Mouse (Mus musculus) midbrain, embryonic 10.5 days (tissue): ENCODE results near the gene Snx22. TPM values are rescaled to one million over a fixed set of nuclear protein-coding genes. Genes with fewer than 3 reads are reported as not detected.

Experiments used
- DNase-seq: peaks from one replicate; pipeline ENCODE4 v3.0.0-alpha.2; 2017; ENCODE audit warnings: low spot score
- H3K27ac ChIP-seq: fragments of 300-500 bp; sonication (generic); replicated peaks from 2 replicates; pipeline ENCODE4 v1.5.1; 2016; ENCODE audit warnings: mild to moderate bottlenecking
- H3K27me3 ChIP-seq: fragments of 300-500 bp; sonication (generic); 2 replicates; pipeline ENCODE4 v1.6.1; 2016; ENCODE audit warnings: low read depth, mild to moderate bottlenecking; ENCODE audit not compliant: poor library complexity, severe bottlenecking
- H3K36me3 ChIP-seq: fragments of 300-500 bp; sonication (generic); 2 replicates; pipeline ENCODE4 v1.6.1; 2016; ENCODE audit warnings: mild to moderate bottlenecking, moderate library complexity
- H3K4me1 ChIP-seq: fragments of 300-500 bp; sonication (generic); 2 replicates; pipeline ENCODE4 v1.6.1; 2016
- H3K4me3 ChIP-seq: fragments of 300-500 bp; sonication (generic); 2 replicates; pipeline ENCODE4 v1.5.1; 2016; ENCODE audit warnings: mild to moderate bottlenecking, moderate library complexity
- H3K9me3 ChIP-seq: fragments of 300-500 bp; sonication (generic); replicated peaks from 2 replicates; pipeline ENCODE4 v1.6.1; 2016; ENCODE audit warnings: mild to moderate bottlenecking
- WGBS: fragments of 180-500 bp; shearing (Covaris S2); methylation state at CpG from one replicate; pipeline ENCODE4 v1.1.7; 2016; 5-methylcytosine and 5-hydroxymethylcytosine counted together
- polyA plus RNA-seq: library from polyadenylated mRNA; unstranded; fragments of >200 nt; fragmentation: Nextera tagmentation; extraction: Ambion mirVana; gene quantifications from 2 replicates; pipeline ENCODE4 v1.2.1, GENCODE M21; 2016

The Snx22 gene
- 2.7 and 3.7 TPM in 2 replicates for polyA plus RNA-seq

DNA sequence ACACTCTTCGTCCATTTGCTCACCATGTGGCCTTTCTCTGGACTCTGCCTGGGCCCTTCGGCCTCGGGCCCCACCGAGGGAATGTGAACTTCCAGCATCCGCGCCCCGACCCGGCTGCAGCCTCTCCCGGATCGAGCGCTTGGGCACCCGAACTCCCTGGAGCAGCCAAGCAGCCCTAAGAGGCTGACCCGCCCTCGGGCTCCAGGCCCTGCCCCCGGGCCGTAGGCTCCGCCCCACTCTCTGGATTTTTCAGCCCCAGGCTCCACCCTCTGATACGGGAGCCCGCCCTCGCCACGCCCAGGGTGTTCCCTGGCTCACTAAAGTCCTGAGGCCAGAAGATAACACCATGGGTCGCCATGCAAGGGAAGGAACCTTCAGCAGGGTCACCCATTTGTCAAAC lies at the start of gene Snx22:
Gene Snx22, minus strand, starts transcription at position 137 of the 400 bp plus-strand sequence.
- DNase-seq, result peak; percentile 79
- Histone ChIP-seq H3K27me3 (peaks cover 54% of the 10 kb centered on the region), H3K9me3 (no peaks in the 10 kb centered on the region; the same call in 1 of the 2 replicates), H3K4me1 (peaks cover 19% of the 10 kb centered on the region), H3K4me3 (peak within 1 kb of the TSS; percentile 68), H3K27ac (peak within 1 kb of the TSS; percentile 68), H3K36me3 (peaks cover 28% of the 10 kb centered on the region)
- WGBS, result under 1% methylated on average over 22 of the region's 22 CpGs

GRCm38 (mm10) chr9:66116890-66117289 lies 47.4 kb upstream of the Snx22 start:
- no peaks in the 10 kb centered on the region for H3K27me3 ChIP-seq
- DNase-seq, result no peak
- H3K9me3 ChIP-seq, result no peaks in the 10 kb centered on the region
- H3K27ac ChIP-seq, result peak overlapping the region; percentile 28; the same call in 1 of the 2 replicates
- 71% methylated on average over 8 of the region's 8 CpGs for WGBS
- no peak overlapping the region for H3K4me3 ChIP-seq
- H3K36me3 ChIP-seq, result peaks cover 48% of the 10 kb centered on the region
- peaks cover 6% of the 10 kb centered on the region; the same call in 1 of the 2 replicates for H3K4me1 ChIP-seq

DNA sequence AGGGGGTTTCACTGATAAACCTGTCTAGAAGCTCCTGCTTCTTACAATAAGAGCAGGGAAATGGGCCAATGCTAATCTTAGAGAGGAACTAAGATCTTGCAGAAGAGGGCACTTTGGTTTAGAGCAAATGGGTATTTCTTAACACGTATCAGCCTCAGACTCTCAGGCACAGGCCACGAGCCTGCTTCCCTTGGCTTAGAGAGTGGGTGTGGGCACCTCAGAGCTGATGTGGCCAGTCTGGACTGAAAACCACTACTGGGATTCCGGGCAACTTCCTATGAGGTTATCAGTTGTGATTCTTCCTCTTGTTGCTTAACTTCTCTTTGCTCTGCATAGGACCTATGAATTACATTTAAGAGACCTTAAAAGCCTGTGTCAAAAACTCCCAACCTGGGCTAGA lies 44.8 kb upstream of the Snx22 start:
- no peak for DNase-seq
- 89% methylated on average over 3 of the region's 3 CpGs for WGBS

GRCm38 (mm10) chr9:66110611-66111379 lies 41.3 kb upstream of the Snx22 start:
- peak overlapping the region; percentile 69 for H3K27ac ChIP-seq
- H3K9me3 ChIP-seq, result no peaks in the 10 kb centered on the region
- WGBS, result 47% methylated on average over 8 of the region's 8 CpGs
- peaks cover 84% of the 10 kb centered on the region for H3K36me3 ChIP-seq
- H3K4me3 ChIP-seq, result no peak overlapping the region
- no peaks in the 10 kb centered on the region for H3K27me3 ChIP-seq
- H3K4me1 ChIP-seq, result peaks cover 17% of the 10 kb centered on the region
- DNase-seq, result no peak

More for the DNA sequence above, 44.8 kb upstream of the Snx22 start:
- Histone ChIP-seq H3K36me3 (peaks cover 66% of the 10 kb centered on the region), H3K4me3 (no peak overlapping the region), H3K4me1 (peaks cover 23% of the 10 kb centered on the region), H3K27me3 (no peaks in the 10 kb centered on the region), H3K27ac (no peak overlapping the region), H3K9me3 (no peaks in the 10 kb centered on the region)

GRCm38 (mm10) chr9:66110126-66110525 lies 40.6 kb upstream of the Snx22 start:
- H3K27me3 ChIP-seq, result no peaks in the 10 kb centered on the region
- peak overlapping the region; percentile 69 for H3K27ac ChIP-seq
- no peak for DNase-seq
- no peaks in the 10 kb centered on the region for H3K9me3 ChIP-seq
- peaks cover 85% of the 10 kb centered on the region for H3K36me3 ChIP-seq
- peaks cover 17% of the 10 kb centered on the region for H3K4me1 ChIP-seq
- H3K4me3 ChIP-seq, result no peak overlapping the region
- WGBS, result 62% methylated on average over 8 of the region's 8 CpGs

GRCm38 (mm10) chr9:66109574-66109973 lies 40.1 kb upstream of the Snx22 start:
- no peak overlapping the region for H3K4me3 ChIP-seq
- H3K27ac ChIP-seq, result no peak overlapping the region
- H3K36me3 ChIP-seq, result peaks cover 85% of the 10 kb centered on the region
- H3K9me3 ChIP-seq, result no peaks in the 10 kb centered on the region
- no peaks in the 10 kb centered on the region for H3K27me3 ChIP-seq
- 98% methylated on average over 1 of the region's 1 CpGs for WGBS
- peaks cover 17% of the 10 kb centered on the region for H3K4me1 ChIP-seq
- DNase-seq, result no peak

GRCm38 (mm10) chr9:66105168-66105567 lies 35.6 kb upstream of the Snx22 start:
- no peaks in the 10 kb centered on the region for H3K27me3 ChIP-seq
- no peak overlapping the region for H3K4me3 ChIP-seq
- no peaks in the 10 kb centered on the region for H3K9me3 ChIP-seq
- peaks cover 97% of the 10 kb centered on the region for H3K36me3 ChIP-seq
- DNase-seq, result no peak
- peaks cover 3% of the 10 kb centered on the region for H3K4me1 ChIP-seq
- WGBS, result 92% methylated on average over 8 of the region's 8 CpGs
- no peak overlapping the region for H3K27ac ChIP-seq

GRCm38 (mm10) chr9:66104601-66105000 lies 35.1 kb upstream of the Snx22 start:
- no peak for DNase-seq
- Histone ChIP-seq H3K4me3 (no peak overlapping the region), H3K36me3 (peaks cover 99% of the 10 kb centered on the region), H3K27ac (no peak overlapping the region), H3K9me3 (no peaks in the 10 kb centered on the region), H3K27me3 (no peaks in the 10 kb centered on the region), H3K4me1 (no peaks in the 10 kb centered on the region)
- 99% methylated on average over 4 of the region's 4 CpGs for WGBS

DNA sequence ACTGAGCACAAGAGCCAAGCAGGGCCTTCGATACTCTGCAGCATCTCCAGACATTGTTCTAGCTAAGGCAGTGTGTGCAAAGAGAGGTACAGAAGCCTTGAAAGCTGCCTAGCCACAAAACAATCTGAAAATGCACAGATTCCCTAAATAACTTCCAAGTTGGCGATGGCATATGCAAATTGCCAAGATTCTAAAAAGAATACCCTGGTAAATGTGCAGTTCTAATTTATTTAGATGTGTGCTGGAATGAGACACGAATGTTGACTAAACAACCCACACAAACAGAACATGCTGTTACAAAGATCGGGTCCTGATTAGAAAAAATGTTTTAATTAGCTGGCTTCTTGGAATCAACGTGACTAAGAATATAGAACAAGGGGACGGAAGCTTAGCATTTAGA lies 33.1 kb upstream of the Snx22 start:
- peaks cover 98% of the 10 kb centered on the region for H3K36me3 ChIP-seq
- no peaks in the 10 kb centered on the region for H3K9me3 ChIP-seq
- no peak overlapping the region for H3K27ac ChIP-seq
- H3K4me3 ChIP-seq, result no peak overlapping the region
- no peaks in the 10 kb centered on the region for H3K4me1 ChIP-seq
- WGBS, result 91% methylated on average over 6 of the region's 6 CpGs
- no peaks in the 10 kb centered on the region for H3K27me3 ChIP-seq
- no peak for DNase-seq

DNA sequence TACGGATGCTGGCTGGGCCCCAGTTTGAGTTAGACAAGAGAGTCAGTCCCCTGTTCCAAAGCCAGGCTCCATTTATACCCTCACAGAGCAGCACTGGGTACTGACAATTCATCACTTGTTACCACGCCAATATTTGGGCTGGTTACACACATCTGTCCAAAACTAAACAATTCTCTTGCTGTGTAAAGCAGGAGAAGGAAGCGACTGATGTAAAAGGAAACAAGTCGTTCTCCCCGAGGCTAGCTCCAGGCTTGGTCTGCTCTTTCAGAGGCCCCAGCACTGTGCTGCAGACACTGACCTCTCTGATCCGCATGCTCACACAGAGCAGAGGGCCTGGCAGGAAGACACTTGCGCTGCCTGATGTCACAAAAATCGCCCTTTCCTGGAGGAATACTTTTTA lies 32.1 kb upstream of the Snx22 start:
- Histone ChIP-seq H3K4me1 (no peaks in the 10 kb centered on the region), H3K4me3 (no peak overlapping the region), H3K27me3 (no peaks in the 10 kb centered on the region), H3K9me3 (no peaks in the 10 kb centered on the region), H3K27ac (no peak overlapping the region), H3K36me3 (peaks cover 99% of the 10 kb centered on the region)
- DNase-seq, result no peak
- 86% methylated on average over 8 of the region's 8 CpGs for WGBS

- H3K36me3 ChIP-seq, result peaks cover 99% of the 10 kb centered on the region
Observed at GRCm38 (mm10) chr9:66092664-66093063, 23.1 kb upstream of the Snx22 start.

DNA sequence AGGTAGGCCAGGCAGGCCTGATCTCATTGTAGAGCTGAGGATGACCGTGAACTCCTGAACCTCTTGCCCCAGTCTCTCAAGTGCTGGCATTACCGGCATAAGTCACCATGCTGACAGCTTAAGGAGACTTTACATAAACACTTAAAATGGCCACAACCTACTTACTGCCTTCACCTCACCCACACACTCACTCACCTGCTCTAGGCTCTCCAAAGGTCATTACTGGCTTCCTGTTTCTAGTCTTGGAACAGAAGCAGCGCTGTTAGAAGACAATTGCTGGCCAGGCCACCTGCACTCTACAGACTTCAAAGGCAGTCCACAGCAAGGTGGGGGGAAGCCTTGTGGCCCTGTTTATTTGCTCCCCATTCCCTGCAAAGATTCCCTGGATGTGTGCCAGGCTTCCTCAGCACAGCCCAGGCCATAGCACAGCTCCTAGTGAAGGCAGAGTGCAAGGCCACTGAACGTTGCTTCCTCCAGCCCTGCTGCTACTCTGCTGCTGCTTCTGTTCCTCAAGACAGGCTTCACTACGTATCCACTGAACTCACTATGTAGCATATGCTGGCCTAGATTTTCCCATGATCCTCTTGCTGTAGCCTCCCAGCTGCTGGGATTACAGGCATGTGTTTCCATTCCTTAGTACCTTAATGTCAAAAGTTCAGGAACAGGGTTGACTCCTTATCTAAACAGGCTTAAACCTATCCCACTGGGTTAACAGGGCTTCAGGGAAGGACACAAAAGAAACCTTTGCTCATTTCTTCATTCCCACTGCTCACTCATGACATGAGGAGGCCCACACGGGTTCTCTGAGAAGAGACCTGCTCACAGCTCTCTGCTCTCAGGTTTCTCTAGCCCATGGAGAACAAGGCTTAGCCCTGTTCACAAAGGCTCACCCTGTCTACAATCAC lies 22.1 kb upstream of the Snx22 start:
- peaks cover 99% of the 10 kb centered on the region for H3K36me3 ChIP-seq
- H3K9me3 ChIP-seq, result no peaks in the 10 kb centered on the region
- H3K27ac ChIP-seq, result no peak overlapping the region
- WGBS, result 85% methylated on average over 6 of the region's 6 CpGs
- no peaks in the 10 kb centered on the region for H3K4me1 ChIP-seq
- DNase-seq, result no peak
- H3K4me3 ChIP-seq, result no peak overlapping the region
- no peaks in the 10 kb centered on the region for H3K27me3 ChIP-seq

More at GRCm38 (mm10) chr9:66092664-66093063, 23.1 kb upstream of the Snx22 start:
- Histone ChIP-seq H3K4me1 (no peaks in the 10 kb centered on the region), H3K9me3 (no peaks in the 10 kb centered on the region), H3K27ac (no peak overlapping the region), H3K4me3 (no peak overlapping the region), H3K27me3 (no peaks in the 10 kb centered on the region)
- DNase-seq, result no peak
- 85% methylated on average over 2 of the region's 2 CpGs for WGBS
